Mouse (Mus musculus) adrenal gland, adult 2 months (tissue): ENCODE measurements around the gene Mycn. TPM values are rescaled to one million over a fixed set of nuclear protein-coding genes. Genes with fewer than 3 reads are reported as not detected.

Experiments
- DNase-seq: peaks from one replicate; pipeline ENCODE4 v3.0.0; 2021
- polyA plus RNA-seq: library from polyadenylated mRNA; depleted of rRNA; stranded (reverse); fragments of >200 nt; gene quantifications from 2 replicates; pipeline ENCODE4 v1.2.3, GENCODE M21; 2012
- total RNA-seq, 2 experiments: library from RNA; stranded (reverse); gene quantifications; 2 replicates each; pipeline ENCODE4 v1.2.3; 2021

Gene Mycn
- total and polyA plus RNA-seq, 3 experiments = 3.8 to 9.6 (median 6.1) TPM

- DNase-seq = no peak
Measured at GRCm38 (mm10) chr12:12924446-12924845, 17.3 kb downstream of the Mycn start.

GRCm38 (mm10) chr12:12920166-12921157 is 21.3 kb downstream of the Mycn start:
- no peak for DNase-seq

GRCm38 (mm10) chr12:12916298-12916697 is 25.4 kb downstream of the Mycn start:
- no peak for DNase-seq

GRCm38 (mm10) chr12:12910356-12910979 is 31.2 kb downstream of the Mycn start:
- DNase-seq = no peak

- no peak for DNase-seq
Measured at GRCm38 (mm10) chr12:12909631-12910277, 32.0 kb downstream of the Mycn start.

GRCm38 (mm10) chr12:12906771-12907170 is 34.9 kb downstream of the Mycn start:
- DNase-seq = no peak

GRCm38 (mm10) chr12:12906321-12906720 is 35.4 kb downstream of the Mycn start:
- no peak for DNase-seq

- no peak for DNase-seq
Measured at GRCm38 (mm10) chr12:12905117-12905516, 36.6 kb downstream of the Mycn start.

- DNase-seq = peak; percentile 79
Measured at GRCm38 (mm10) chr12:12904512-12904953, 37.2 kb downstream of the Mycn start.

GRCm38 (mm10) chr12:12904086-12904485 is 37.6 kb downstream of the Mycn start:
- DNase-seq = no peak

GRCm38 (mm10) chr12:12902403-12902802 is 39.3 kb downstream of the Mycn start:
- no peak for DNase-seq

- no peak for DNase-seq
Measured at GRCm38 (mm10) chr12:12898356-12899126, 43.2 kb downstream of the Mycn start.

GRCm38 (mm10) chr12:12893986-12894385 is 47.7 kb downstream of the Mycn start:
- DNase-seq = no peak

- no peak for DNase-seq
Measured at GRCm38 (mm10) chr12:12886191-12886889, 55.4 kb downstream of the Mycn start.
